Mouse (Mus musculus): Measurements from ENCODE around the gene Srsf1.

DNA sequence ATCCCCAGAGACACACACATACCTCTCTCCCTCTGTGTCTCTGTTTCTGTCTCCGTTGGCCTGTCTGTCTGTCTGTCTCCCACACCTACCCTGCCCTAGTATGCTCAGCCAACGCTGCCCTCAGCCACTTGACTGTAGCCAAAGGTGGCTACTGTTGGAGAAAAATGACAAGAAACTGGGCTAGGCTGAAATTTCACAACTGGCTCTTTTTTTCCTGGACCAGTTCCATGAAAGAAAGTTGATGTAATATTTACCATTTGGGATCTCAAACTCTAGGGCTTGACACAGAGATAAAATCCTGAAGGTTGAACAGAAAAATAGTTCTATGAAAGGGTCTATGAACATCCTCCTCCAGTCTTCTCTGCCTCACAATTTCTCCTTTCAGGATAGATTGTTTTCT is 16.3 kb upstream of the Srsf1 start:
- TF ChIP-seq CTCF (IDR thresholded peaks at IDR 0.05; ENCODE audit: low read depth, low read length) (no peak), TAL1 (conservative IDR thresholded peaks at IDR 0.05; ENCODE audit: low read depth, low read length) (no peak), GATA1 (IDR thresholded peaks at IDR 0.05; ENCODE audit: borderline replicate concordance, low read length) (no peak), GATA2 (IDR thresholded peaks at IDR 0.05; ENCODE audit: borderline replicate concordance, low read depth, low read length) (no peak)

Measured in G1E (cell line).